Mouse (Mus musculus) neural tube, embryonic 15.5 days (tissue): ENCODE measurements around the gene Alox12. TPM values are rescaled to one million over a fixed set of nuclear protein-coding genes. Genes with fewer than 3 reads are reported as not detected.

Experiments
- ATAC-seq: fragments of 200-750 bp; cut with Nextera tagmentation; 2 replicates; pipeline ENCODE4 v1.8.0; 2017; ENCODE audit warnings: mild to moderate bottlenecking, moderate TSS enrichment, moderate library complexity; ENCODE audit not compliant: low FRiP score
- H3K27ac ChIP-seq: fragments of 300-500 bp; sonication (generic); replicated peaks from 2 replicates; pipeline ENCODE4 v1.5.1; 2015; ENCODE audit warnings: mild to moderate bottlenecking, inconsistent platforms
- H3K27me3 ChIP-seq: fragments of 300-500 bp; sonication (generic); replicated peaks from 2 replicates; pipeline ENCODE4 v1.6.1; 2015; ENCODE audit warnings: inconsistent platforms
- H3K36me3 ChIP-seq: fragments of 300-500 bp; sonication (generic); 2 replicates; pipeline ENCODE4 v1.6.1; 2015; ENCODE audit warnings: inconsistent platforms
- H3K4me1 ChIP-seq: fragments of 300-500 bp; sonication (generic); 2 replicates; pipeline ENCODE4 v1.6.1; 2015; ENCODE audit warnings: inconsistent platforms
- H3K4me2 ChIP-seq: fragments of 300-500 bp; sonication (generic); 2 replicates; pipeline ENCODE4 v1.6.1; 2015; ENCODE audit warnings: inconsistent platforms, mild to moderate bottlenecking, moderate library complexity
- H3K4me3 ChIP-seq: fragments of 300-500 bp; sonication (generic); replicated peaks from 2 replicates; pipeline ENCODE4 v1.5.1; 2015; ENCODE audit warnings: mild to moderate bottlenecking, inconsistent platforms
- H3K9ac ChIP-seq: fragments of 300-500 bp; sonication (generic); replicated peaks from 2 replicates; pipeline ENCODE4 v1.6.1; 2015; ENCODE audit warnings: mild to moderate bottlenecking, inconsistent platforms
- H3K9me3 ChIP-seq: fragments of 300-500 bp; sonication (generic); replicated peaks from 2 replicates; pipeline ENCODE4 v1.6.1; 2016; ENCODE audit warnings: inconsistent platforms
- WGBS: fragments of 180-500 bp; shearing (Covaris S2); methylation state at CpG from one replicate; pipeline ENCODE4 v1.1.7; 2015; ENCODE audit warnings: mixed read lengths; 5-methylcytosine and 5-hydroxymethylcytosine counted together
- polyA plus RNA-seq: library from polyadenylated mRNA; unstranded; fragments of >200 nt; fragmentation: Nextera tagmentation; extraction: Ambion mirVana; gene quantifications from 2 replicates; pipeline ENCODE4 v1.2.1, GENCODE M21; 2015

Alox12 gene
- polyA plus RNA-seq, 1 experiment from 2014 or later, result 2.1 TPM

GRCm38 (mm10) chr11:70208778-70209388, 46.3 kb downstream of the Alox12 start:
- Histone ChIP-seq H3K9me3 (no peaks in the 10 kb centered on the region), H3K4me3 (no peak overlapping the region), H3K27ac (no peak overlapping the region), H3K27me3 (peaks cover 12% of the 10 kb centered on the region), H3K4me1 (peaks cover 9% of the 10 kb centered on the region), H3K9ac (no peak overlapping the region), H3K4me2 (no peak overlapping the region), H3K36me3 (no peaks in the 10 kb centered on the region)
- 80% methylated on average over 5 of the region's 5 CpGs for WGBS
- ATAC-seq, result no peak

- Histone ChIP-seq H3K4me1 (no peaks in the 10 kb centered on the region), H3K9ac (no peak overlapping the region), H3K4me3 (no peak overlapping the region), H3K4me2 (no peak overlapping the region), H3K27ac (no peak overlapping the region), H3K9me3 (no peaks in the 10 kb centered on the region), H3K27me3 (peaks cover 7% of the 10 kb centered on the region), H3K36me3 (no peaks in the 10 kb centered on the region)
- 88% methylated on average over 7 of the region's 7 CpGs for WGBS
- ATAC-seq, result no peak
Measured at GRCm38 (mm10) chr11:70207283-70207682, 47.9 kb downstream of the Alox12 start.

GRCm38 (mm10) chr11:70206801-70207200, 48.4 kb downstream of the Alox12 start:
- H3K4me2 ChIP-seq, result no peak overlapping the region
- no peaks in the 10 kb centered on the region for H3K9me3 ChIP-seq
- H3K4me3 ChIP-seq, result no peak overlapping the region
- H3K9ac ChIP-seq, result no peak overlapping the region
- no peaks in the 10 kb centered on the region for H3K4me1 ChIP-seq
- 90% methylated on average over 2 of the region's 2 CpGs for WGBS
- no peak for ATAC-seq
- no peaks in the 10 kb centered on the region for H3K36me3 ChIP-seq
- H3K27me3 ChIP-seq, result peaks cover 7% of the 10 kb centered on the region
- no peak overlapping the region for H3K27ac ChIP-seq

GRCm38 (mm10) chr11:70201691-70202090, 53.5 kb downstream of the Alox12 start:
- Histone ChIP-seq H3K4me1 (peaks cover 4% of the 10 kb centered on the region; the same call in 1 of the 2 replicates), H3K9me3 (no peaks in the 10 kb centered on the region), H3K27me3 (no peaks in the 10 kb centered on the region; the same call in 1 of the 2 replicates), H3K27ac (no peak overlapping the region), H3K9ac (no peak overlapping the region), H3K4me2 (no peak overlapping the region), H3K36me3 (no peaks in the 10 kb centered on the region), H3K4me3 (no peak overlapping the region)
- no peak for ATAC-seq
- WGBS, result 44% methylated on average over 5 of the region's 5 CpGs

- no peak overlapping the region for H3K4me3 ChIP-seq
- no peak overlapping the region for H3K4me2 ChIP-seq
- H3K36me3 ChIP-seq, result no peaks in the 10 kb centered on the region
- no peak overlapping the region for H3K27ac ChIP-seq
- 83% methylated on average over 5 of the region's 5 CpGs for WGBS
- H3K9me3 ChIP-seq, result no peaks in the 10 kb centered on the region
- peaks cover 4% of the 10 kb centered on the region; the same call in 1 of the 2 replicates for H3K4me1 ChIP-seq
- no peak overlapping the region for H3K9ac ChIP-seq
- ATAC-seq, result no peak
- H3K27me3 ChIP-seq, result no peaks in the 10 kb centered on the region
Measured at GRCm38 (mm10) chr11:70200036-70200608, 55.0 kb downstream of the Alox12 start.

GRCm38 (mm10) chr11:70199107-70199506, 56.0 kb downstream of the Alox12 start:
- Histone ChIP-seq H3K27ac (no peak overlapping the region), H3K9me3 (no peaks in the 10 kb centered on the region), H3K27me3 (no peaks in the 10 kb centered on the region), H3K4me1 (peaks cover 4% of the 10 kb centered on the region; the same call in 1 of the 2 replicates), H3K4me2 (no peak overlapping the region), H3K36me3 (no peaks in the 10 kb centered on the region), H3K9ac (no peak overlapping the region), H3K4me3 (no peak overlapping the region)
- ATAC-seq, result no peak
- WGBS, result 84% methylated on average over 8 of the region's 8 CpGs

GRCm38 (mm10) chr11:70198332-70198731, 56.8 kb downstream of the Alox12 start:
- Histone ChIP-seq H3K9ac (no peak overlapping the region), H3K4me1 (peaks cover 4% of the 10 kb centered on the region; the same call in 1 of the 2 replicates), H3K4me3 (no peak overlapping the region), H3K27ac (no peak overlapping the region), H3K4me2 (no peak overlapping the region), H3K27me3 (no peaks in the 10 kb centered on the region), H3K36me3 (no peaks in the 10 kb centered on the region), H3K9me3 (no peaks in the 10 kb centered on the region)
- no peak for ATAC-seq
- WGBS, result 85% methylated on average over 3 of the region's 3 CpGs

- 62% methylated on average over 11 of the region's 11 CpGs for WGBS
- Histone ChIP-seq H3K4me3 (no peak overlapping the region), H3K9me3 (no peaks in the 10 kb centered on the region), H3K4me1 (no peaks in the 10 kb centered on the region), H3K36me3 (no peaks in the 10 kb centered on the region), H3K9ac (no peak overlapping the region), H3K27ac (no peak overlapping the region), H3K4me2 (no peak overlapping the region), H3K27me3 (no peaks in the 10 kb centered on the region)
- ATAC-seq, result no peak
Measured at GRCm38 (mm10) chr11:70193354-70194285, 61.5 kb downstream of the Alox12 start.

- H3K36me3 ChIP-seq, result no peaks in the 10 kb centered on the region
- 83% methylated on average over 4 of the region's 4 CpGs for WGBS
- H3K9ac ChIP-seq, result no peak overlapping the region
- no peaks in the 10 kb centered on the region for H3K4me1 ChIP-seq
- H3K27me3 ChIP-seq, result no peaks in the 10 kb centered on the region
- H3K9me3 ChIP-seq, result no peaks in the 10 kb centered on the region
- no peak overlapping the region for H3K4me2 ChIP-seq
- H3K27ac ChIP-seq, result no peak overlapping the region
- ATAC-seq, result no peak
- no peak overlapping the region for H3K4me3 ChIP-seq
Measured at GRCm38 (mm10) chr11:70192157-70192556, 63.0 kb downstream of the Alox12 start.
